Mouse (Mus musculus) forebrain, embryonic 16.5 days (tissue): ENCODE measurements around the gene Mrpl34. TPM values are rescaled to one million over a fixed set of nuclear protein-coding genes. Genes with fewer than 3 reads are reported as not detected.

Experiments
- ATAC-seq: fragments of 200-750 bp; cut with Nextera tagmentation; 2 replicates; pipeline ENCODE4 v1.8.0; 2017; ENCODE audit warnings: mild to moderate bottlenecking, moderate library complexity
- H3K27ac ChIP-seq: fragments of 300-500 bp; sonication (generic); 2 replicates; pipeline ENCODE4 v1.5.1; 2014; ENCODE audit warnings: low read length, control low read depth
- H3K27me3 ChIP-seq: fragments of 300-500 bp; sonication (generic); replicated peaks from 2 replicates; pipeline ENCODE4 v1.6.1; 2014; ENCODE audit warnings: low read length; ENCODE audit not compliant: control insufficient read depth, insufficient read depth
- H3K36me3 ChIP-seq: fragments of 300-500 bp; sonication (generic); 2 replicates; pipeline ENCODE4 v1.6.1; 2014; ENCODE audit not compliant: control insufficient read depth, insufficient read depth
- H3K4me1 ChIP-seq: fragments of 300-500 bp; sonication (generic); replicated peaks from 2 replicates; pipeline ENCODE4 v1.6.1; 2014; ENCODE audit warnings: low read length; ENCODE audit not compliant: control insufficient read depth, insufficient read depth
- H3K4me2 ChIP-seq: fragments of 300-500 bp; sonication (generic); 2 replicates; pipeline ENCODE4 v1.6.1; 2014; ENCODE audit warnings: mild to moderate bottlenecking, low read length, control low read depth
- H3K4me3 ChIP-seq: fragments of 300-500 bp; sonication (generic); replicated peaks from 2 replicates; pipeline ENCODE4 v1.5.1; 2014; ENCODE audit warnings: mild to moderate bottlenecking, low read length, control low read depth
- H3K9ac ChIP-seq: fragments of 300-500 bp; sonication (generic); replicated peaks from 2 replicates; pipeline ENCODE4 v1.6.1; 2014; ENCODE audit warnings: low read depth, low read length, control low read depth
- H3K9me3 ChIP-seq: fragments of 300-500 bp; sonication (generic); 2 replicates; pipeline ENCODE4 v1.6.1; 2016; ENCODE audit warnings: low read length; ENCODE audit not compliant: control insufficient read depth
- WGBS: fragments of 180-500 bp; shearing (Covaris S2); extraction: QIAGEN DNeasy Blood & Tissue Kit; methylation state at CpG from one replicate; pipeline ENCODE4 v1.1.7; 2014; 5-methylcytosine and 5-hydroxymethylcytosine counted together
- polyA plus RNA-seq: library from polyadenylated mRNA; unstranded; fragments of >200 nt; fragmentation: Nextera tagmentation; extraction: Ambion mirVana; gene quantifications from 2 replicates; pipeline ENCODE4 v1.2.1, GENCODE M21; 2015

The Mrpl34 gene
- polyA plus RNA-seq, 1 experiment from 2014 or later = 178 TPM

- Histone ChIP-seq H3K36me3 (peaks cover 5% of the 10 kb centered on the region; the same call in 1 of the 2 replicates), H3K4me3 (peak within 1 kb of the TSS; percentile 83), H3K9ac (peak within 1 kb of the TSS; percentile 100), H3K27me3 (no peaks in the 10 kb centered on the region), H3K9me3 (no peaks in the 10 kb centered on the region), H3K4me1 (peaks cover 45% of the 10 kb centered on the region), H3K4me2 (peak within 1 kb of the TSS; percentile 84), H3K27ac (peak within 1 kb of the TSS; percentile 86)
- ATAC-seq = peak; percentile 86
- WGBS = 4% methylated on average over 58 of the region's 58 CpGs
Observed at GRCm38 (mm10) chr8:71485142-71486135, 20.7 kb downstream of the Mrpl34 start, which contains the start of gene Ano8. TSS of gene Ano8 (minus strand) at chr8:71485963.

DNA sequence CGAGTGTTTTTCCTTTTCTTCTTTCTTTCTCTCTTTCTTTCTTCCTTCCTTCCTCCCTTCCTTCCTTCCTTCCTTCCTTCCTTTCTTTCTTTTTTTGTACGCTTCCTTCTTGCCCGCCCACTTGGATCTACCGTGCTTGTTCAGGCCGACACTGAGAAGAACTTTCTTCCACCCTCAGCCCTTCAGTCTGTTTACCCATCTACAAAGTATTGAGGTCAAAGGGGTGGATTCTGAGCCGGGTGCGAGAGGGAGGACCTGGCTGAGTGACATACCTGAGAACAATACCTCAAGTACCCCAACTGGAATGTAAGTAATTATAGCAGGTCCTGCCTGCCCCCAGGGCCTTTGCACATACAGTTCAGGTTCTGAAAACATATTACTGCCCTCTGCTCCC lies 21.4 kb downstream of the Mrpl34 start:
- H3K9me3 ChIP-seq = no peaks in the 10 kb centered on the region
- peak overlapping the region; percentile 83 for H3K4me3 ChIP-seq
- no peaks in the 10 kb centered on the region for H3K27me3 ChIP-seq
- peak overlapping the region; percentile 84 for H3K4me2 ChIP-seq
- peaks cover 5% of the 10 kb centered on the region; the same call in 1 of the 2 replicates for H3K36me3 ChIP-seq
- ATAC-seq = no peak
- H3K4me1 ChIP-seq = peaks cover 45% of the 10 kb centered on the region
- 12% methylated on average over 7 of the region's 7 CpGs for WGBS
- H3K27ac ChIP-seq = peak overlapping the region; percentile 66
- peak overlapping the region; percentile 50 for H3K9ac ChIP-seq

- Histone ChIP-seq H3K27ac (peak within 1 kb of the TSS; percentile 64), H3K4me1 (peaks cover 45% of the 10 kb centered on the region), H3K27me3 (no peaks in the 10 kb centered on the region), H3K36me3 (peaks cover 3% of the 10 kb centered on the region; the same call in 1 of the 2 replicates), H3K4me3 (peak within 1 kb of the TSS; percentile 76), H3K4me2 (peak within 1 kb of the TSS; percentile 98), H3K9ac (peak within 1 kb of the TSS; percentile 66), H3K9me3 (no peaks in the 10 kb centered on the region)
- ATAC-seq = peak; percentile 36
- under 1% methylated on average over 33 of the region's 33 CpGs for WGBS
Observed at GRCm38 (mm10) chr8:71487691-71488445, 23.1 kb downstream of the Mrpl34 start, which contains the start of gene Gtpbp3. TSS of gene Gtpbp3 (plus strand) at chr8:71488103.

GRCm38 (mm10) chr8:71488454-71488853 lies 23.7 kb downstream of the Mrpl34 start:
- peaks cover 5% of the 10 kb centered on the region; the same call in 1 of the 2 replicates for H3K36me3 ChIP-seq
- peaks cover 40% of the 10 kb centered on the region for H3K4me1 ChIP-seq
- H3K27me3 ChIP-seq = no peaks in the 10 kb centered on the region
- H3K27ac ChIP-seq = no peak overlapping the region
- WGBS = 0% methylated on average over 22 of the region's 22 CpGs
- H3K9ac ChIP-seq = peak overlapping the region; percentile 66
- H3K9me3 ChIP-seq = no peaks in the 10 kb centered on the region
- ATAC-seq = peak; percentile 88
- peak overlapping the region; percentile 98 for H3K4me2 ChIP-seq
- peak overlapping the region; percentile 76 for H3K4me3 ChIP-seq

DNA sequence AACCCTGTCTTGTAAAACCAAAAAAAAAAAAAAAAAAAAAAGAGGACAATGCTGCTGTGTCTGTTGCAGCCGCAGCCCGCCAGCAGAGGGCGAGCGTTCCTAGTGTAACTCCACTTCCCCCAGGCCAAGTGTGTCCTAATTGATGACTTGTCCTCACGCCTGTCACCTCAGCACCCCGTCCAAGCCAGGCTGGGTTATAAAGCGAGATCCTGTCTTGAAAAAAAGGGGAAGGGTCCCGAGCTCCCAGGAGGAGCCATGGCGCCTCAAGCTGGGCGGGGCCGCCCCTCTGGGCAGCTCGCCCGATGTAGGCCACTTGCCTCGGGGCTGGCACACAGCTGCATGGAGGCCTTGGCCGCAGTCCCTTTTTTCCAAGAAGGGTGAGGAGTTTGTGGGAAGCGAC lies 30.3 kb downstream of the Mrpl34 start:
- Histone ChIP-seq H3K27ac (peak overlapping the region; percentile 50; the same call in 1 of the 2 replicates), H3K9ac (no peak overlapping the region; the same call in 1 of the 2 replicates), H3K27me3 (no peaks in the 10 kb centered on the region), H3K36me3 (peaks cover 5% of the 10 kb centered on the region; the same call in 1 of the 2 replicates), H3K4me3 (peak overlapping the region; percentile 23; the same call in 1 of the 2 replicates), H3K4me2 (peak overlapping the region; percentile 47), H3K4me1 (peaks cover 6% of the 10 kb centered on the region), H3K9me3 (no peaks in the 10 kb centered on the region)
- 16% methylated on average over 15 of the region's 16 CpGs for WGBS
- peak; percentile 67 for ATAC-seq

GRCm38 (mm10) chr8:71495811-71496210 lies 31.1 kb downstream of the Mrpl34 start:
- H3K36me3 ChIP-seq = peaks cover 5% of the 10 kb centered on the region; the same call in 1 of the 2 replicates
- peaks cover 6% of the 10 kb centered on the region for H3K4me1 ChIP-seq
- WGBS = 75% methylated on average over 5 of the region's 5 CpGs
- no peak overlapping the region for H3K4me2 ChIP-seq
- no peak overlapping the region for H3K9ac ChIP-seq
- H3K9me3 ChIP-seq = no peaks in the 10 kb centered on the region
- H3K27me3 ChIP-seq = no peaks in the 10 kb centered on the region
- H3K4me3 ChIP-seq = no peak overlapping the region
- no peak overlapping the region for H3K27ac ChIP-seq
- no peak for ATAC-seq

GRCm38 (mm10) chr8:71496481-71496880 lies 31.7 kb downstream of the Mrpl34 start:
- 58% methylated on average over 11 of the region's 11 CpGs for WGBS
- no peak overlapping the region for H3K9ac ChIP-seq
- ATAC-seq = no peak

DNA sequence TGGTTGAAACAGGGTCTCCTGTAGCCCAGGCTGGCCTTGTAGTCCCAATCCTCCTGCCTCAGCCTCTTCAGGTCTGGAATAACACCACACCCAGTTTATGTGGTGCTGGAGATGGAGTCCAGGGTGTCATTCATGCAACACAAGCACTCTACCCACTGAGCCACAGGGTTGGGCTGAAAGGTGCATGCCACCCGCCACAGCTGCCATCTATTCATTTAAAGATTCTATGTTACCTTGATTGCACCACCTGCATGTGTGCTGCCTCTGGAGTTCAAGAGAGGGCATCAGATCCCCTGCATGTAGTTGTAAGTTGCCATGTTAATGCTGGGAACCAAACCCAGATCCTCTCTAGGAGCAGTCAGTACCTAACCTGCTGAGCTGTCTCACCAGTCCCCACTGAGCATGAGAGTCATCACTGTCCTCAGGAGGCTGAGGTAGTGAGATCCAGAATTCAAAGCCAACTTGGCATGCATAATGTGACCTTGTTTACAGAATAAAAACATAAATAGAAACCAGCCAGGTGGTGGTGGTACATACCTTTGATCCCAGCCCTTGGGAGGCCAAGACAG lies 32.4 kb downstream of the Mrpl34 start:
- Histone ChIP-seq H3K27me3 (no peaks in the 10 kb centered on the region), H3K27ac (no peak overlapping the region)
- WGBS = 100% methylated on average over 1 of the region's 1 CpGs

More at GRCm38 (mm10) chr8:71496481-71496880, 31.7 kb downstream of the Mrpl34 start:
- Histone ChIP-seq H3K27me3 (no peaks in the 10 kb centered on the region), H3K4me1 (peaks cover 6% of the 10 kb centered on the region), H3K4me2 (no peak overlapping the region), H3K4me3 (no peak overlapping the region), H3K9me3 (no peaks in the 10 kb centered on the region), H3K27ac (no peak overlapping the region), H3K36me3 (peaks cover 5% of the 10 kb centered on the region; the same call in 1 of the 2 replicates)

More for the DNA sequence above, 32.4 kb downstream of the Mrpl34 start:
- Histone ChIP-seq H3K4me3 (no peak overlapping the region), H3K9me3 (no peaks in the 10 kb centered on the region), H3K36me3 (peaks cover 5% of the 10 kb centered on the region; the same call in 1 of the 2 replicates), H3K4me1 (peaks cover 6% of the 10 kb centered on the region), H3K9ac (0 out of 2 replicates have a peak overlapping the region, but pooled peaks have one; percentile 7), H3K4me2 (no peak overlapping the region)
- no peak for ATAC-seq
